8 mouse cellular contexts compared by ENCODE assay signal in the genomic region with DNA sequence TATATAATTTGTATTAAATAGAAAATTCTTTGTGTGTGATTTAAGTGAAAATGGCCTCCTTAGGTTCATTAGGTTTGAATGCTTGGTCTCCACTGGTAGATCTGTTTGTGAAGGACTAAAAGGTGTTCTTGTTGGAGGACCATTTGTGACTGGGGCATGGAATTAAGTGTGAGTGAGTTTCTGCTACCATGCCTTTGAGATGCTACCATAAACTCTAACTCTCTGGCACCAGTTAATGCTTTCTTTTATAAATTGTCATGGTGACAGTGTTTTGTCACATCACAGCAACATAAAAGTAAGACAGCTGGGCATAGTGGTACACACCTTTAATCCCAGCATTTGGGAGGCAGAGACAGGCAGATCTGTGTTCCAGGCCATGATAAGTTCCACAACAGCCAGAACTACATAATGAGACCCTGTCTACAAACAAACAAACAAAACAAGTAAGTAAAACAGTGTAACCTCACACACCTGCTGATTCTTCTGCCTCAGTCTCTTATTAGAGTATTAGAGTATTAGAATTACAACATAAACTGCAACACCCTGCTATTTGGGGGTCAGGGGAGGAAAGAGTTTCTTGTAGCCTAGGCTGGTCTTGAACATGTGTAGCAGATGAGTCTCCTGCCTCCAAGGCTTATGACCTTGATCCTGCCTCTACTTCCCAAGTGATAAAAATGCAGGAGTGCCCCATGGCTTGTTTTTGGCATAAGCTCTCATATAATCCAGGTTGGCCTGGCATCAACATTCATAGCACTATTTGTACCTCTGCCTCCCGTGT. TPM values are rescaled to one million over a fixed set of nuclear protein-coding genes. Genes with fewer than 3 reads are reported as not detected.
DNase-seq lines count a peak whose midpoint lies in the region; ATAC-seq and TF ChIP-seq lines count a peak whose summit lies in the region.

No protein-coding gene starts in this region.

- DNase-seq in intestine, embryonic 14.5 days (ENCODE audit: low spot score) = no peak
- DNase-seq in MEL (ENCODE audit: low read depth, low spot score) = peak; percentile 95
- DNase-seq in forebrain, postnatal 0 days = no peak
- DNase-seq in urinary bladder, adult 18-20 months (ENCODE audit: low spot score in 2 of 2) = no peak
- no peak for DNase-seq in spleen, postnatal 36 days (ENCODE audit: low spot score in 2 of 2)
- no peak for DNase-seq in adipocyte (ENCODE audit: low spot score)

- H3K4me3 ChIP-seq in intestine, embryonic 14.5 days (ENCODE audit: low read depth, low read length) = no peak overlapping the region
- H3K4me3 ChIP-seq in intestine, postnatal 0 days (ENCODE audit: low read depth, low read length) = no peak overlapping the region
- no peak overlapping the region for H3K4me3 ChIP-seq in MEL (ENCODE audit: control insufficient read depth in 1 of 2, insufficient read depth in 1 of 2, low read depth in 2 of 2, low read length in 2 of 2)
- no peak overlapping the region for H3K4me3 ChIP-seq in forebrain, postnatal 0 days (ENCODE audit: low read depth, low read length)

- H3K4me2 ChIP-seq in intestine, embryonic 14.5 days (ENCODE audit: low read length) = no peak overlapping the region
- H3K4me2 ChIP-seq in intestine, postnatal 0 days (replicated peaks; ENCODE audit: low read depth) = no peak overlapping the region
- H3K4me2 ChIP-seq in forebrain, postnatal 0 days (ENCODE audit: low read depth) = no peak overlapping the region

- no peak for TF ChIP-seq RAD21 in MEL (IDR thresholded peaks at IDR 0.05; ENCODE audit: low read depth, low read length)

- no peak for TF ChIP-seq EP300 in MEL (IDR thresholded peaks at IDR 0.05; ENCODE audit: low read depth in 1 of 2, low read length in 2 of 2)

- 59% methylated on average over 1 of the region's 1 CpGs for WGBS in intestine, embryonic 14.5 days
- 33% methylated on average over 1 of the region's 1 CpGs for WGBS in intestine, postnatal 0 days
- 37% methylated on average over 1 of the region's 1 CpGs for WGBS in forebrain, postnatal 0 days

- no peak for TF ChIP-seq CTCF in intestine, postnatal 0 days (IDR thresholded peaks at IDR 0.05; ENCODE audit: low read depth)
- no peak for TF ChIP-seq CTCF in MEL (IDR thresholded peaks at IDR 0.05 in 2 of 3, conservative IDR thresholded peaks at IDR 0.05 in 1 of 3; ENCODE audit: control insufficient read depth in 1 of 3, insufficient read depth in 1 of 3, low read depth in 2 of 3, low read length in 3 of 3, poor library complexity in 1 of 3, severe bottlenecking in 1 of 3)
- TF ChIP-seq CTCF in forebrain, postnatal 0 days (IDR thresholded peaks at IDR 0.05; ENCODE audit: low read depth) = no peak

- H3K9ac ChIP-seq in intestine, embryonic 14.5 days (ENCODE audit: low read length) = no peak overlapping the region
- no peak overlapping the region for H3K9ac ChIP-seq in intestine, postnatal 0 days (ENCODE audit: low read depth, low read length)
- no peak overlapping the region for H3K9ac ChIP-seq in MEL (ENCODE audit: control insufficient read depth, low read depth, low read length, poor library complexity, severe bottlenecking)
- no peak overlapping the region for H3K9ac ChIP-seq in forebrain, postnatal 0 days

- TF ChIP-seq POLR2A in MEL (IDR thresholded peaks at IDR 0.05; ENCODE audit: control insufficient read depth in 1 of 2, insufficient read depth in 1 of 2, low read depth in 1 of 2, low read length in 2 of 2, poor library complexity in 1 of 2) = peak; percentile 66 to 94; a peak in 3 of 4 replicates

- no peaks in the 10 kb centered on the region for H3K27me3 ChIP-seq in intestine, embryonic 14.5 days (replicated peaks; ENCODE audit: control insufficient read depth, insufficient read depth, low read length)
- H3K27me3 ChIP-seq in intestine, postnatal 0 days (replicated peaks; ENCODE audit: control insufficient read depth, insufficient read depth, low read length) = no peaks in the 10 kb centered on the region
- no peaks in the 10 kb centered on the region for H3K27me3 ChIP-seq in MEL (ENCODE audit: control insufficient read depth in 1 of 2, insufficient read depth in 2 of 2, low read length in 2 of 2)
- no peaks in the 10 kb centered on the region for H3K27me3 ChIP-seq in forebrain, postnatal 0 days (ENCODE audit: insufficient read depth, low read length)

- H3K36me3 ChIP-seq in intestine, embryonic 14.5 days (ENCODE audit: control insufficient read depth, insufficient read depth, low read length) = no peaks in the 10 kb centered on the region
- no peaks in the 10 kb centered on the region for H3K36me3 ChIP-seq in intestine, postnatal 0 days (ENCODE audit: control insufficient read depth, insufficient read depth)
- H3K36me3 ChIP-seq in MEL (ENCODE audit: control insufficient read depth in 1 of 2, insufficient read depth in 2 of 2, low read length in 2 of 2) = peaks cover 0 to 41% of the 10 kb centered on the region in 2 experiments; a peak in 2 of 4 replicates
- no peaks in the 10 kb centered on the region for H3K36me3 ChIP-seq in forebrain, postnatal 0 days (ENCODE audit: insufficient read depth)

- peak overlapping the region; percentile 23; the same call in 1 of the 2 replicates for H3K27ac ChIP-seq in intestine, embryonic 14.5 days (ENCODE audit: low read depth)
- no peak overlapping the region for H3K27ac ChIP-seq in intestine, postnatal 0 days (ENCODE audit: low read depth, low read length)
- peak overlapping the region; percentile 55 for H3K27ac ChIP-seq in MEL (ENCODE audit: control insufficient read depth, low read depth, low read length)
- peak overlapping the region; percentile 30; the same call in 1 of the 2 replicates for H3K27ac ChIP-seq in forebrain, postnatal 0 days (ENCODE audit: low read depth, low read length)

- no peak for ATAC-seq in intestine, embryonic 14.5 days (replicated peaks; ENCODE audit: low FRiP score, low TSS enrichment, low read depth)
- no peak for ATAC-seq in intestine, postnatal 0 days
- ATAC-seq in forebrain, postnatal 0 days = no peak
- peak; percentile 49 for ATAC-seq in megakaryocyte-erythroid progenitor cell, adult 5-6 weeks (replicated peaks; ENCODE audit: low FRiP score, low TSS enrichment, poor library complexity, severe bottlenecking)

- no peaks in the 10 kb centered on the region for H3K79me2 ChIP-seq in MEL (ENCODE audit: control insufficient read depth, insufficient read depth, low read length, poor library complexity)

- H3K9me3 ChIP-seq in intestine, embryonic 14.5 days (ENCODE audit: control insufficient read depth, low read length) = no peaks in the 10 kb centered on the region
- no peaks in the 10 kb centered on the region for H3K9me3 ChIP-seq in intestine, postnatal 0 days (ENCODE audit: control insufficient read depth)
- H3K9me3 ChIP-seq in MEL (replicated peaks; ENCODE audit: insufficient read depth, low read length) = no peaks in the 10 kb centered on the region
- no peaks in the 10 kb centered on the region for H3K9me3 ChIP-seq in forebrain, postnatal 0 days (ENCODE audit: low read length)

- H3K4me1 ChIP-seq in intestine, embryonic 14.5 days (replicated peaks; ENCODE audit: control insufficient read depth, insufficient read depth, low read length) = 0 out of 2 replicates have a peak, but pooled peaks cover 3% of the 10 kb centered on the region
- no peaks in the 10 kb centered on the region for H3K4me1 ChIP-seq in intestine, postnatal 0 days (replicated peaks; ENCODE audit: control insufficient read depth, insufficient read depth, low read length)
- H3K4me1 ChIP-seq in MEL (ENCODE audit: control insufficient read depth in 1 of 2, insufficient read depth in 2 of 2, low read length in 2 of 2) = peaks cover 10 to 20% of the 10 kb centered on the region in 2 experiments; a peak in 3 of 4 replicates
- H3K4me1 ChIP-seq in forebrain, postnatal 0 days (ENCODE audit: insufficient read depth) = no peaks in the 10 kb centered on the region

TF ChIP-seq in MEL, 35 proteins besides CTCF, POLR2A, EP300 and RAD21:
- TF ChIP-seq POLR2AphosphoS2 (IDR thresholded peaks at IDR 0.05; ENCODE audit: low read length) (no peak), POLR2AphosphoS5 (IDR thresholded peaks at IDR 0.05; ENCODE audit: borderline replicate concordance, low read depth, low read length) (peak; percentile 99), TAL1 (IDR thresholded peaks at IDR 0.05; ENCODE audit: low read length) (peak; percentile 15; the same call in 1 of the 2 replicates)

RNA-seq across cellular contexts. Expression of gene Tex14, which starts 22.6 kb away (rescaled TPM):
- polyA plus RNA-seq in intestine, embryonic 14.5 days (2014; fragmentation: Nextera tagmentation; extraction: Ambion mirVana) = 0.65 and 1.4 TPM in 2 replicates
- 1.3 and 1.8 TPM in 2 replicates for polyA plus RNA-seq in intestine, postnatal 0 days (2015; fragmentation: Nextera tagmentation; extraction: Ambion mirVana)
- 0.23 and 0.42 TPM in 2 replicates for total RNA-seq in MEL (2012; rRNA removed)
- under 1 TPM in 1 of 2 experiments, not detected in 1; 0.42 TPM for polyA plus RNA-seq in MEL (2012; ENCODE audit: insufficient read depth in 1 of 2, insufficient read length in 2 of 2, low read depth in 1 of 2, low replicate concordance in 2 of 2, missing spikeins in 1 of 2)
- total RNA-seq in forebrain, postnatal 0 days (2014; rRNA removed) = 0.23 and 0.81 TPM in 2 replicates
- polyA plus RNA-seq in forebrain, postnatal 0 days (2015; fragmentation: Nextera tagmentation; extraction: Ambion mirVana) = 0.03 and 0.23 TPM in 2 replicates
- 0.45 TPM in 1 of 2 replicates, not detected in the other for total RNA-seq in megakaryocyte-erythroid progenitor cell, adult 5-6 weeks (2014; fragmentation: Nextera tagmentation)
- total RNA-seq in megakaryocyte-erythroid progenitor cell, adult 5-6 weeks (2017) = not detected in 2 replicates

RNA-seq across cellular contexts. Expression of gene Rad51c, which starts 22.7 kb away (rescaled TPM):
- polyA plus RNA-seq in intestine, embryonic 14.5 days (2014; fragmentation: Nextera tagmentation; extraction: Ambion mirVana) = 6.8 and 8.1 TPM in 2 replicates
- polyA plus RNA-seq in intestine, postnatal 0 days (2015; fragmentation: Nextera tagmentation; extraction: Ambion mirVana) = 1.9 and 2.0 TPM in 2 replicates
- total RNA-seq in MEL (2012; rRNA removed) = 1.5 and 2.5 TPM in 2 replicates
- polyA plus RNA-seq in MEL (2012; ENCODE audit: insufficient read depth in 1 of 2, insufficient read length in 2 of 2, low read depth in 1 of 2, low replicate concordance in 2 of 2, missing spikeins in 1 of 2) = 1 to 10 TPM in 1 of 2 experiments, not detected in 1; 1.9 TPM
- 1.9 and 4.0 TPM in 2 replicates for total RNA-seq in forebrain, postnatal 0 days (2014; rRNA removed)
- polyA plus RNA-seq in forebrain, postnatal 0 days (2015; fragmentation: Nextera tagmentation; extraction: Ambion mirVana) = 1.9 and 2.6 TPM in 2 replicates
- 1.3 and 1.9 TPM in 2 replicates for total RNA-seq in megakaryocyte-erythroid progenitor cell, adult 5-6 weeks (2014; fragmentation: Nextera tagmentation)
- total RNA-seq in megakaryocyte-erythroid progenitor cell, adult 5-6 weeks (2017) = 0.72 and 12.6 TPM in 2 replicates
